Mouse (Mus musculus): ENCODE data around the gene Fbp2. TPM values are rescaled to one million over a fixed set of nuclear protein-coding genes. Genes with fewer than 3 reads are reported as not detected.
A peak's percentile ranks its signal among the peaks of the same experiment; 100 is the strongest.
"Not testable (repeated sequence)": the region's sequence is repeated elsewhere in the genome, so short reads cannot be mapped to it uniquely, and the experiment has no call there.

Gene Fbp2
- polyA plus RNA-seq, 2 experiments from 2014 or later: not detected

GRCm38 (mm10) chr13:62863771-62864170, 5.5 kb upstream of the Fbp2 start:
- no peak for ATAC-seq

DNA sequence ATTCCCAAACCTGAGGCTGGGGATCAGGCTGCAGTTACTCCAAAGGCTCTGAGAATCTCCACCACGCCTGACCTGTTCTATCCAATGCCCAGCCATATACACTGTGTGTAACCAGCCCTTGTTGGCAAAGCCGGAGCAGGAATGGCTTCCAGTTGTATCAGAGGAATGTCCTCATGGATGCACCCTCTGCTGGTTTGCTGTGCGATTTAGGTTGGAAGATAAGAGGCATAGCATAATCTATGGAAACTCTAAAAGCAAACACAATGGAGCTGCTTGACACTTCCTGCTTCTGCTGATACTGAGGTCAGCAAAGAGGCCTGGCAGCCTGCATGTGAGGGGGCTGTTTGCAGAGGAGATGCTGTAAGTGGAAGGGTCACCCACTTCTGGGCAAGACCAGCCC, 4.7 kb upstream of the Fbp2 start:
- no peak for ATAC-seq

DNA sequence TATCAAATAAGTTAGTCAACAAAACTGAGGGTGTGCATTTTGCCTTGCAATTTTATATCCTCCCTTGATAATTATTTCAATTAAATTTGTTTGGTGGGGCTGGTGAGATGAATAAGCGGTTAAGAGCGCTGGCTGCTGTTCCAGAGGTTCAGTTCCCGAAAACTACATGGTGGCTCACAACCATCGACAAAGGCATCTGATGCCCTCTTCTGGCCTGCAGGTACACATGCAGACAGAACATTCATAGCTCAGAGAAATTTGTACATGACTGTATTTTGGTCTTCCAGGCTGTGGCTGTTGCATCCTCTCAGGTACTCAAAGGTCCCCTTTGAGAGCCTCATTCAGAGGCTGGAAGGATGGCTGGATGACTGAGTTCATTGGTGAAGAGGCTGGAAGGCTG, 1.8 kb upstream of the Fbp2 start:
- ATAC-seq: no peak

GRCm38 (mm10) chr13:62859251-62859650, 1.0 kb upstream of the Fbp2 start:
- ATAC-seq: not testable (repeated sequence)

DNA sequence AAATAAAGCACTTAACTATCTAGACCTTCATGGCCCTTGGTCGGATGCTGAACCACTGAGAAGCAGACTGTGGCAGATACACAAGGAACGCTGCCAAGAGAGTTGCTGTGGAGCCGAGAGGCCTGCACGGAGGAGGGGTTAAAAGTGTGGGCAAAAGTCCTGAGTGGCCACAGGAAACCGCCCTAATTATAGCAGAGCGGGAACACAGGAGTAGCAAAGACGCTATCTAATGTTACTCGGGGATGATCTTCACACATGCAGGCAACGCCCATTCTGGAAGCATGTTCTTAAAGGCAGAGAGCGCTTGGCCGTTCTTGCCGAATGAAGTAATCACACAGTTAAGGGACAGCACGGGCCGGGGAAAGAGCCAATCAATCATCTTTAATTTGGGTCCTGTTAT, 1.4 kb downstream of the Fbp2 start:
- ATAC-seq: no peak

DNA sequence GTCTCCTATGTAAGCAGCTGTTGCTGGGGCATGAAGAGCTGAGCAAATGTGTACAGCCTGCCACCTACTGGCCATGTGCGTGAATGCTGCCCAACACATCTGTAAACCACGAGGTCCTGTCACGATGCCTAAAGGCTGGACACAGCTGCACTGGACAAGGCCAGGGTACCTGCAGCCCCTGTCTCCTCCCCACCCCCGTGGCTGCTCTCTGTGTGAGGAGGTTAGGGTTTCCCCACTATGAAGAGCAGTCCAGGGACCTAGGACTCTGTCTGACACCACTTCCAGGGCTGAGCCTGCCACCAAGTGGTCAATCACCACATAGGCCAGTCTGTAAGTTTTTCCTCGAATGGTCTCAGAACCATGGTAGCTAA, 1.9 kb downstream of the Fbp2 start:
- ATAC-seq: peak; percentile 92

DNA sequence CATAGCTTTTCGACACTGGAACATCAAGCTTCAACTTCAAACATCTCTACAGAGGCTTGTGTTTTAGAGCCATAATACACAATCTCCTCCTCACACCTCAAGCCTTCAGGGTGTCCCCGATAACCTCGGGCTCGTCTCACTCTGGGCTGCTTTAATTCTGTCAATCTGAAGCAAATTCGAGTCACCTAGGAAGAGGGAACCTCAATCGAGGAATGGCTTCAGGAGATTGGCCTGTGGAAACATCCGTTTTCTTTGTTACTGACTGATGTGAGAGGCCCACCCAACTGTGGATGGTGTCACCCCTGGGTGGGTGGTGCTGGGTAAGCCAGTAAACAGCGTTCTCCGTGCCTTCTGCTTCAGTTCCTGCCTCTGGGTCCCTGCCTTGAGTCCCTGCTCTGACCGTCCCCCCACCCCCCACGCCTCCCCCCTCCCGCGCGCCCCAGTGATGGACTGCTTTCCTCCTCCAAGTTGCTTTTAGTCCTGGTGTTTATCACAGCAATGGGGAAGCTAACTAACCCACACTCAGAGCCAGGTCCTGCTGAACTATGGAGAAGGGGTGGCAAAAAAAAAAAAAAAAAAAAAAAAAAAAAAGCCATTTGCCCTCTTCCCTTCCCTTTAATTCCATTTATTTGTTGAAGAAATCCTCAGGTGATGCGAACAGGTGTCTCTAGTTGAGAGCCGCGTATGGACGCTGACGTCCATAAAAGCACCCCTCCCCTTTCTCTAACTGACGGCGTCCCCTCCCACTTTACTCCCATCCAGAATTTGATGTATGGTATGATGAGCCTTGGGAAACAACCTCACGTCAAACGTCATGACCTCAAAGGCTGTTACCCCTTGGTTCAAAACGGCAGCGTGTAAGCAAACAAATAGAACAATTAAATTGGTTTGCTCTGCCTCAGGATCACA, 2.6 kb downstream of the Fbp2 start:
- ATAC-seq: peak; percentile 11

DNA sequence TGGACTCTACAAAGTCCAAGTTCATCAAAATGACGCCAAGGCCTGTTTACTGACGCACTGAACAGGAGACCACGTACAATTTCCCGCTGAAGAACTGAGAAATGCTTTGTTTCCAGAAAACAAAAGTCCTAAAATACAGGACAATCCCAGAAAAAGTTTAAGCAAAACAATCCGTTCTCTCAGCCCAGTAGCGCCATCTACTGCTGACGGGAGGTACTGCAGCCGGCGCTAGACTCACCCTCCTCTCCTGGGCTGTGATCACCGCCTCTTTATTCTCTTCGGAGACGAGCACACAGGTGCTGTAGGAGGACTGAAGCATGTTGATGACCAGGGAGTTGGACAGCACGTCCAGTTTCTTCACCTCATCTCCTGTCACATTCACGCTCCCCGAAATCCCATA, 3.6 kb downstream of the Fbp2 start:
- ATAC-seq: no peak

GRCm38 (mm10) chr13:62833341-62833740, 24.9 kb downstream of the Fbp2 start:
- ATAC-seq: no peak

- no peak for ATAC-seq
These were observed 26.0 kb downstream of the Fbp2 start for GRCm38 (mm10) chr13:62832239-62832638.

DNA sequence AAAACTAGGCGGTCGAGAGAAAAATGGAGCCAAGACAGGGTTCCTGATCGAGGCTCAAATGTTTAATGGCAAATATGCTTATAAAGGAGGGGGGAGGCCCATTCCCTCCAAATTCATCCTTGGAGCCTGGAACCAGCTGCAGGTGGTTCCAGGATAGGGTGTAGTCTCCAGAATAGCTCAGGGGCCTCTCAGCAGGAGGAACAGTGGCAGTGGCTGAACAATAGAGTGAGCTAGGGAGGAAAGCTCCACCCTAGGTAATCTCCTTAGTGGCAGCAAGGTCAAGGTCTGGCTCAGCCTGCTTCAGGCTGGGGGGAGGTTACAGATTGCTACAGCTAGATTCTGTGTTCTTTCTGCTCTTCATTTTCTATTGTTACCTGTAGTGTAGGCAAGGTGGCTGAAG, 42.5 kb downstream of the Fbp2 start:
- ATAC-seq: not testable (repeated sequence)

DNA sequence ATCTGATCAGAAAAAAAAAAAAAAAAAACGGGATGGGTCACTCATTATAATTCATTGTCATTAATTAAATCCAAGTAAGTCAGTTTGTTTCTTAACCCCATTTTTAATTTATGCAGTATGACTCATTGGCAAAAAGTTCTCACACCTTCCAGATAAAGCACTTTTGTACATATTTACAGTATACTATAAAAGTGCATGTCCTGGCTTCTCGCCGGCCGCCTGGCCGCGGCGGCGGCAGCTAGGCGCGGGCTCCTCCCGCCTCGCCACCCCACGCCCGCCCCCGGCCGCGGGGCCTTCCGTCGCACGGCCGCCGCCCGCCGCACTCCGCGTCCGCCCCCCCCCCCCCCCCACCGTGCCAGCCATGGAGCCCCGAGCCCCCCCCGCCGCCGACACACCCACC, 45.5 kb downstream of the Fbp2 start:
- ATAC-seq: no peak

DNA sequence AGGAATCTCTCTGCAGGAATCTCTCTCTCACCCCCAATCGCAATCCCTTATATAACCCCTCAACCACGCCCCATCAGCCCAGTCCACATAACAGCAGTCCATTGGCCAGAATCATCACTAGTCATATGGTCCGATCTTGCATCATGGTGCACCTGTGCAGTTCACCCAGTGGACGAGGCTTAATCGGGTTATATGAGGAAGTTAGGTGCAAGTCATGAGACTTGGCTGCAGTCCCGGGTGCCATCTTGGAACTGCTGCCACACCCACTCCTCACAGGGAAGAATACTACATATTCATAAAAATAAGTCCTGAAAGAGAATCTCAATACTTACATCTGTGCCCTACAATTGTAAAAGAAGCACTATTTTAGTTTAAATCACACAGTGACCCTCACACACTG, 50.2 kb downstream of the Fbp2 start:
- not testable (repeated sequence) for ATAC-seq

Other genes starting within 250 kb of the Fbp2 start
- gene 6720489N17Rik, start 234.2 kb downstream of the Fbp2 start, polyA plus RNA-seq (2017; shearing (Covaris generic)): 1 to 10 TPM; 3.9 to 8.3 TPM
- gene Platr25, start 97.7 kb downstream of the Fbp2 start, polyA plus RNA-seq (2017; shearing (Covaris generic)): 10 to 100 TPM; 12.9 to 15.3 TPM
- 1 to 10 TPM; 5.9 to 7.8 TPM for gene Gm5141, start 72.6 kb downstream of the Fbp2 start, polyA plus RNA-seq (2017; shearing (Covaris generic))
- gene Fbp1, start 29.9 kb upstream of the Fbp2 start, polyA plus RNA-seq (2017; shearing (Covaris generic)): not detected
- gene 2010111I01Rik, start 106.5 kb upstream of the Fbp2 start, polyA plus RNA-seq (2017; shearing (Covaris generic)): 100 to 1,000 TPM; 210 to 226 TPM

Data from activated CD4-positive, CD25-positive, alpha-beta regulatory T cell, adult 4 months (primary cell).